Mouse (Mus musculus) kidney, adult 8-10 months (tissue): Measurements from ENCODE around the gene Uxt.
A peak's percentile ranks its signal among the peaks of the same experiment; 100 is the strongest.

Experiments
- DNase-seq, 2 experiments: peaks; one replicate each; pipeline ENCODE4 v3.0.0; 2022

Uxt gene

GRCm38 (mm10) chrX:20961477-20962378 is at the start of gene Uxt:
Uxt (minus strand) TSS chrX:20962017.
- peak; percentile 84 to 87 for DNase-seq

- no peak for DNase-seq
Observed at GRCm38 (mm10) chrX:20980901-20981300, 19.1 kb upstream of the Uxt start.

DNA sequence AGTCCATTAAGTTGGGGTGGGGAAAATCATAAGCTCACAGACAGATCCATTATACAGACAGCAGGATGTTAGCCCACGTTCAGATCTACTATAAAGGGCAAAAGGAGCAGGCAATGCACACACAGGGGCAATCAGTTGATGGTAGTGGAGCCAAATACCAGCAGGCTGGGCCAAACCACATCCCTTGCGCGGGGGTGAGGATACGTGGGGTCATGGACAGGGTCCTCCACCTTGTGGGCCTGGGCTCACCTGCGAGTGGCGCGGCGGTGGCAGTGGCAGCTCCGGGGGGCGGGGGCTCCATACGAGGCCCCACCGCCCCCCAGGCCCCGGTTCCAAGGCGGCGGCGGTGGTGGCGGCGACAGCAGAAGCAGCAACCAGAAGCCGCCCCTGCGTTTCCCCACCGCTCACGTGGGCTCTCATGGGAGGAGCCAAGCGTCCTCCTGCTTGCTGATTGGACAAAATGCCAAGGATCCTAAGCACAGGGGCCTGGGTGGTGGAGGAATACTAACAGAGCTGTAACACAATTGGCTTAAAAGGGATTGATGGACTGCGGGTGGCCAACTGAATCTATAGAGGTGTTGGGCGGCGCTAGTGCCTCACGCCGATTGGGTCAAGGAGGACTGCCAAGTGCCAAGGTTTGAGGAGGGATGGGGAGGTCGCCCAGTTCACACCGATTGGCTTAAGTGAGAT is 11.5 kb downstream of the Uxt start, which contains the start of gene Elk1:
Gene Elk1, minus strand, starts transcription at position 418 of the 690 bp plus-strand sequence.
- DNase-seq = peak; percentile 79 to 89

DNA sequence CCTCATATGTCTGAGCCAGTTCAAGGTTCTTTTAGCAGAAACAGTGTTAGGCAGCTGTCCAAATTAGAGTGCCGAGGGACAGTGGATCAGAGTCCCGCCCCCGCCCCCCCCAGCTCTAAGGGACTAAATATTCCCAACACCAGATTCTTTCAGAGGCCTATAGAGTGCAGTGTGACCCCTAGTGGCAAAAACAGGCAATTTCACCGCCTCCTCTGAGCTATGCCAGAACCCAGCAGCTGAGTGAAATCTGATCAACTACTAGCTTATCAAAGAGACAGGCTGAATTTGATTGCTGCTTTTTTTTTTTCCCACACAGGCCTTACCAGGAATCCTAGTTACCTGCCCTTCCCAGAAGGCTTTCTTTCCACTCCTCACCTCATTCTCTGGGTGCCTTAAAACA is 15.8 kb downstream of the Uxt start:
- DNase-seq = peak; percentile 14 to 57

DNA sequence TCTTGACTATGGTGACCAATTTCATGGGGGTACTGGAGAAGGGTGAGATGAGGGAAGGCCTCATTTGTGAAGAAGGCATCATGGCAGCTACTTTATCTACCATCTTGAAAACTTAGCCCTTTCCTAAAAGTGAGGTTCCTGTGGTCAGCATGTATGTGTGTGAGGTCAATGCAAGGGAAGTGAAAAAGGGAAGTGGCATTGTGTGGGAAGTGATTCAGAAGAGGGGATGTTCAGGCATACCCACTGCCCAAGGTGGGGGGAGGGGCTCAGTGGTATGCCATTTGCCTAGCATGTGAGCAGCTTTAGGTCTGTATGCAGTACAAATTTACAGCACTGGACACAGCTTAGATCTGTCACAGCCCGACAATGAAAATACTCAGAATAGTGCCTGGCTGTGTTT is 29.9 kb downstream of the Uxt start:
- no peak for DNase-seq

GRCm38 (mm10) chrX:20931364-20931763 is 30.5 kb downstream of the Uxt start, which contains the start of gene Cfp:
Cfp (minus strand) TSS chrX:20931555.
- DNase-seq = no peak

- no peak for DNase-seq
Observed at GRCm38 (mm10) chrX:20929859-20930258, 32.0 kb downstream of the Uxt start.

GRCm38 (mm10) chrX:20924976-20925375 is 36.8 kb downstream of the Uxt start:
- no peak for DNase-seq

- no peak for DNase-seq
Observed at GRCm38 (mm10) chrX:20923506-20923905, 38.3 kb downstream of the Uxt start.

- no peak for DNase-seq
Observed at GRCm38 (mm10) chrX:20921366-20921765, 40.5 kb downstream of the Uxt start.

DNA sequence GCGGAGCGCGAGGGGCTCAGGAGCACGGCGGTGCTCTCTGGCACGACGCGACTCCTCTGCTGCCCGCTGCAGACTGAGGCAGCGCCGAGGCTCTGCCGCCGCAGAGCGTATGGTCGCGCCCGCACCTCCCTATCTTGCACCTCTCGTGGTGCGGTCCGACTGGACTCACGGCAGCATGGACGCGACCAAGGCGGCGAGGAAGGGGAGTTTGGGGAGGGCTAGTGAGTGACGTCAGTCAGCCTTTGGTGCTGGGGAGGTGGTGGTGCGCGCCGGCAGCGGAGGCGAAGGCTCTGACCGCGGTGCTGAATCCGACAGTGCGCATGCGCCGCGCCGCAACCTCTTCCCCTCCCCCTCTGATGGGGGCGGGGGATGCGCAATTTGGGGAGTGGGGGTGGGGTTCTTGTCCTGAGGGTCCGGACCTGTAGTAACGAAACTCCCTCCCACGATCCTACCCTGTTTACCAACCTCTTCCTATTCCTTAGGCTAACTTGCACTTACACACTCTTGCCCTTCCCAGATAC is 40.9 kb downstream of the Uxt start, which contains the start of gene Syn1:
Gene Syn1, minus strand, starts transcription at position 161 of the 521 bp plus-strand sequence.
- peak; percentile 68 for DNase-seq

- no peak for DNase-seq
Observed at GRCm38 (mm10) chrX:20920249-20920843, 41.5 kb downstream of the Uxt start.

DNA sequence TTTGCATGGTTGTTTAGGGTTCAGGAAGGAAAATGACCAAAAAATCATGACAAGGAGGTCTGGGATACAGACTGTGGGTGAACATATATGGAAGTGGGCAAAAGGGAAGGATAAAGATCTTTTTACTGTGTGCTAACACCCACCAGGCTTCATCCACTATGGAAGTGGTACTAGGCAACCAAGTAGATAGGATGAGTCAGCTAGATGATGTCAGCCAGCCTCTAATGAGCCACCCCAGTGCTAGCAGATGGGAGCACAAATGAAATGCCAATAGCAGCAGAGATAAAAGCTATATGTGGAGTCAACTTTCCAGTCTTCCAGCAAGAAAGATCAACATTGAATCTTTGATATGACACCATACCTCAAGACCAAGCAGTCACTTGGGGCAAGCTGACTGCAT is 46.7 kb downstream of the Uxt start:
- DNase-seq = no peak

GRCm38 (mm10) chrX:20913726-20914125 is 48.1 kb downstream of the Uxt start:
- DNase-seq = no peak

- no peak for DNase-seq
Observed at GRCm38 (mm10) chrX:20910074-20910473, 51.7 kb downstream of the Uxt start.
